Mouse (Mus musculus) ES-E14 (cell line): ENCODE measurements around the gene Dpp10. TPM values are rescaled to one million over a fixed set of nuclear protein-coding genes. Genes with fewer than 3 reads are reported as not detected.

ENCODE experiments used
- DNase-seq: peaks from one replicate; pipeline ENCODE4 v3.0.0-alpha.2; 2013; ENCODE audit warnings: low read depth, low spot score
- H3K27ac ChIP-seq: 2 replicates; pipeline ENCODE4 v1.5.1; 2012; ENCODE audit warnings: low read depth, mild to moderate bottlenecking, low read length, moderate library complexity, mixed read lengths; ENCODE audit not compliant: poor library complexity, insufficient read depth, severe bottlenecking
- H3K36me3 ChIP-seq: 2 replicates; pipeline ENCODE4 v1.6.1; 2012; ENCODE audit warnings: mild to moderate bottlenecking, low read length, moderate library complexity, mixed read lengths; ENCODE audit not compliant: control insufficient read depth, poor library complexity, insufficient read depth, severe bottlenecking
- H3K4me1 ChIP-seq, 2 experiments: fragments of 150-350 bp in 1 of 2; sonication (generic) in 1 of 2; 2 replicates each; pipeline ENCODE4 v1.6.1; 2012; ENCODE audit warnings: low read length in 2 of 2, mild to moderate bottlenecking in 1 of 2, mixed read lengths in 1 of 2; ENCODE audit not compliant: control insufficient read depth in 2 of 2, insufficient read depth in 2 of 2, poor library complexity in 1 of 2
- H3K4me3 ChIP-seq, 2 experiments: fragments of 150-350 bp in 1 of 2; sonication (generic) in 1 of 2; 2 replicates each; pipeline ENCODE4 v1.5.1; 2012; ENCODE audit warnings: low read length in 2 of 2, low read depth in 1 of 2, mild to moderate bottlenecking in 1 of 2, mixed read lengths in 1 of 2; ENCODE audit not compliant: insufficient read depth in 1 of 2, poor library complexity in 1 of 2, severe bottlenecking in 1 of 2
- H3K9ac ChIP-seq: 2 replicates; pipeline ENCODE4 v1.6.1; 2012; ENCODE audit warnings: low read depth, mild to moderate bottlenecking, low read length, mixed read lengths; ENCODE audit not compliant: poor library complexity, insufficient read depth, severe bottlenecking
- H3K9me3 ChIP-seq: fragments of 150-350 bp; sonication (generic); 2 replicates; pipeline ENCODE4 v1.6.1; 2012; ENCODE audit warnings: low read depth, mild to moderate bottlenecking, low read length; ENCODE audit not compliant: control insufficient read depth, insufficient read depth
- CHD2 ChIP-seq: IDR thresholded peaks from 2 replicates; pipeline ENCODE4 v1.6.1; 2014; ENCODE audit warnings: mild to moderate bottlenecking, low read depth, low read length, inconsistent platforms
- HCFC1 ChIP-seq: IDR thresholded peaks from 2 replicates; pipeline ENCODE4 v1.6.1; 2012; ENCODE audit warnings: low read length, inconsistent platforms, borderline replicate concordance; ENCODE audit not compliant: insufficient read depth
- MAFK ChIP-seq: IDR thresholded peaks from 2 replicates; pipeline ENCODE4 v1.6.1; 2014; ENCODE audit warnings: mild to moderate bottlenecking, low read depth, low read length, inconsistent platforms; ENCODE audit not compliant: insufficient read depth
- ZC3H11A ChIP-seq: IDR thresholded peaks from 2 replicates; pipeline ENCODE4 v1.6.1; 2012; ENCODE audit warnings: low read depth, mild to moderate bottlenecking, inconsistent platforms, low read length, borderline replicate concordance
- ZNF384 ChIP-seq: IDR thresholded peaks from 2 replicates; pipeline ENCODE4 v1.6.1; 2012; ENCODE audit warnings: low read depth, low read length, inconsistent platforms
- in situ Hi-C, 2 experiments: fragments of 600-800 bp; cut with MboI; formaldehyde crosslinking; loops; one replicate each; pipeline ENCODE4 v1.15.1; 2025; ENCODE audit warnings: low sequenced_read_pairs in 2 of 2, inconsistent platforms in 1 of 2; ENCODE audit not compliant: unreplicated experiment in 2 of 2
- total RNA-seq: library from RNA; depleted of rRNA; stranded (reverse); fragments of 300-350 nt; gene quantifications from 2 replicates; pipeline ENCODE4 v1.2.3, GENCODE M21; 2012

Gene Dpp10
- total RNA-seq, 1 experiment: not detected

GRCm38 (mm10) chr1:123946149-123946548 is 99.2 kb downstream of the Dpp10 start:
- Histone ChIP-seq H3K9me3 (no peaks in the 10 kb centered on the region), H3K4me1 (no peaks in the 10 kb centered on the region), H3K9ac (no peak overlapping the region), H3K27ac (no peak overlapping the region), H3K36me3 (no peaks in the 10 kb centered on the region), H3K4me3 (no peak overlapping the region)
- in situ Hi-C loops: no loop called here
- TF ChIP-seq ZNF384: no peak
- TF ChIP-seq MAFK: 0 out of 2 replicates have a peak, but pooled peaks have one; percentile 1
- no peak for DNase-seq

GRCm38 (mm10) chr1:123940826-123941225 is 104.5 kb downstream of the Dpp10 start:
- in situ Hi-C loops: no loop called here
- TF ChIP-seq MAFK: no peak
- no peak for TF ChIP-seq HCFC1
- no peak for TF ChIP-seq ZC3H11A
- no peak for TF ChIP-seq ZNF384
- no peak for TF ChIP-seq CHD2
- H3K9me3 ChIP-seq: no peaks in the 10 kb centered on the region

GRCm38 (mm10) chr1:123933812-123934727 is 111.3 kb downstream of the Dpp10 start:
- H3K4me1 ChIP-seq: no peaks in the 10 kb centered on the region
- in situ Hi-C loops: no loop called here
- TF ChIP-seq ZC3H11A (no peak), ZNF384 (no peak), MAFK (no peak), CHD2 (no peak), HCFC1 (no peak)
- H3K9ac ChIP-seq: no peak overlapping the region
- H3K27ac ChIP-seq: no peak overlapping the region
- no peak for DNase-seq
- H3K9me3 ChIP-seq: no peaks in the 10 kb centered on the region
- H3K4me3 ChIP-seq: no peak overlapping the region
- no peaks in the 10 kb centered on the region for H3K36me3 ChIP-seq

More at GRCm38 (mm10) chr1:123940826-123941225, 104.5 kb downstream of the Dpp10 start:
- no peaks in the 10 kb centered on the region for H3K36me3 ChIP-seq
- no peak overlapping the region for H3K4me3 ChIP-seq
- H3K27ac ChIP-seq: no peak overlapping the region
- H3K9ac ChIP-seq: no peak overlapping the region
- DNase-seq: no peak
- no peaks in the 10 kb centered on the region for H3K4me1 ChIP-seq

- no peaks in the 10 kb centered on the region for H3K36me3 ChIP-seq
- no peak for DNase-seq
- TF ChIP-seq ZNF384 (no peak), MAFK (no peak), ZC3H11A (no peak), CHD2 (no peak), HCFC1 (no peak)
- no peaks in the 10 kb centered on the region for H3K4me1 ChIP-seq
- in situ Hi-C loops: no loop called here
- no peak overlapping the region for H3K27ac ChIP-seq
- no peak overlapping the region for H3K4me3 ChIP-seq
- no peaks in the 10 kb centered on the region for H3K9me3 ChIP-seq
- H3K9ac ChIP-seq: no peak overlapping the region
Measured at GRCm38 (mm10) chr1:123928003-123928370, 117.4 kb downstream of the Dpp10 start.
